Mouse (Mus musculus) kidney, adult 9 months (tissue): ENCODE measurements around the gene Fstl4.
"Not testable (repeated sequence)": the region's sequence is repeated elsewhere in the genome, so short reads cannot be mapped to it uniquely, and the experiment has no call there.

Experiments
- DNase-seq: peaks from one replicate; pipeline ENCODE4 v3.0.0; 2022

The Fstl4 gene

DNA sequence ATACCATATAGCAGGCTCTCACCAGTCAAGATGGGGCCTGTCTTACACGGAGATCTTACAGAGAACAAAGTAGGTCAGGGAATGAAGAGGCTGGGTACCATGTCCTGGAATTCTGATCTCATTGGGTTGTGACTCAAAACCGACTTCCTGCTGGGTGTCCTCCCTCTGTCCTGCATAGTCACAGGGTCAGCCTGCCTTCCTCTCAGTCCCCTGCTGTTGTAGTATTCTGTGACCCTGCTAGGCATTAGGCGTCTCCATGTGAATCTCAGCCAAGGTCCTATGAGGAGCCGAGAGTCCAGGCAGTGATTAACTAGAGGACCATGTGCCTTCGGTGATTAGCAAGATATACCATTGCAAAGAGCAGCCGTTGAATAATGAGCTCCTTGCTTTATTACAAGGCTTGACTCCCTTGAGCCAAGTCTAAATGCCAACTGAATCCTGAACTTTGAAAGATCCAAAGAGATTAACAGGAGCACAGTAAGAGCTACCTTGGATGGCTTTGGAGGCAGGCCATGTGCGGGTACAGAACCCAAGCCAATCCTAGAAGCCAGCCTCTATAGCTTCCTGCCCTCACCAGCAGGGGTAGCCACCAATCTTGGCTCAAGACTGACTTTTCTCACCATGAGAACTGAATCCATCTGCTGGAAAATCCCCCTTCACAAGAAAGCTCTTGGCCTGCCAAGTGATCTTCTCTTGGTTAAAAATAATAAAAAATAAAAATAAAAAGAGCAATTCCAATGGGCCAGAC, 264.2 kb downstream of the Fstl4 start:
- DNase-seq, result no peak

DNA sequence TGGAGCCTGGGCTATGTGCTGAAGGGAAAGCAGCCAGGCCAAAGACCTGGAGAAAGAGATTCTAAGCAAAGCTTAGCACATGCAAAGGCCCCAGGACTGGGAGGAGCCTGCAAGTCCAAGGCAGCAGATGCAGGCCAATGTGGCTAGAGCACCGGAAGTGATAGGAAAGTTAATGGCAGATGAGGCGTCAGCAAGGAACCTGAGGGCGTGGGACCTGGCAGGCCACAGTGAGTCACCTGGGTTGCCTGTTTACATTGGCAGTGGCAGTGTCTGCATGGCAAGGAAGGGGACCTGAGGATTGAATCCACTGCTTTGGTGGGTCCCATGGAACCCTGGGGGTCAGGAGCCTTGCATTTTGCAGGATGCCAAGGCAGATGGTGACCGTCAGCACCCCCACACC, 267.3 kb downstream of the Fstl4 start:
- no peak for DNase-seq

GRCm38 (mm10) chr11:53032336-53032735, 267.9 kb downstream of the Fstl4 start:
- DNase-seq, result peak; percentile 79

DNA sequence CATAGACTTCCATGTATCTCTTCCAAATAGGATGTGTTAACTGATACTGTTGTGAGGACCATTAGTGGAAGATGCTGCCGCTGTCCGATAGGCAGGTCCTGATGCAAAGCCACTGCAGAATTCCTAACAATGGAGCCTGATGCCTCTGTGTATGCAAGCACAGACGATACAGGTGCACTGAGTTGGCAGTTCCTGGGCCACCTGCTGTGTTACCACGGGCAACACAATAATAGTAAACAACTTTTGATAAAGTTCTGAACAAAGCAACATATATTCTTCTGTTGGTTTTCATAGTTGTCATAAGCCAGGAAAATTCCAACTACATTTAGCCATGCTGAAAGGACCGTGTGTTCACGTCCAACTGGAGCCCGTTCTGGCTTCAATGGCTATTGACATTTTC, 271.0 kb downstream of the Fstl4 start:
- no peak for DNase-seq

- no peak for DNase-seq
Observed at GRCm38 (mm10) chr11:53046850-53047249, 282.4 kb downstream of the Fstl4 start.

DNA sequence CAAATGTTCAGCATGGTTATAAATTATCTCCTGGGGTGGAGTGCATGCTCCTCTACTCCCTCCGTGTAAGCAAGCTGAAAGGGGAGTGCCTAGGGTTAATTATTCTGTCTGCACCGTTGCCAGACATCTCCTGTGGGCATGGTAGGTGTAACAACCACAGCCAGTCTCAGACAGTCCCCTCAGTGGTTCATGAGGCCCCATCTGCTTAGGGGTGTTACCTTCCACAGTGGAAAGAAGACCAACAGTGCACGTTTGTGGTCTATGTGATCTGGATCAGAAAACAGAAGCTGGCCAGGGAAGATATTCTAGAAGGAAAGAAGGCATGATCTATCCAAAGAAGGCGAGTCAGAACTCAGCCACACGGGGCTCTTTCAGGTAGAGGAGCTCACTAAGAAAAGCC, 289.7 kb downstream of the Fstl4 start:
- peak; percentile 25 for DNase-seq

- no peak for DNase-seq
Observed at GRCm38 (mm10) chr11:53055896-53056295, 291.5 kb downstream of the Fstl4 start.

DNA sequence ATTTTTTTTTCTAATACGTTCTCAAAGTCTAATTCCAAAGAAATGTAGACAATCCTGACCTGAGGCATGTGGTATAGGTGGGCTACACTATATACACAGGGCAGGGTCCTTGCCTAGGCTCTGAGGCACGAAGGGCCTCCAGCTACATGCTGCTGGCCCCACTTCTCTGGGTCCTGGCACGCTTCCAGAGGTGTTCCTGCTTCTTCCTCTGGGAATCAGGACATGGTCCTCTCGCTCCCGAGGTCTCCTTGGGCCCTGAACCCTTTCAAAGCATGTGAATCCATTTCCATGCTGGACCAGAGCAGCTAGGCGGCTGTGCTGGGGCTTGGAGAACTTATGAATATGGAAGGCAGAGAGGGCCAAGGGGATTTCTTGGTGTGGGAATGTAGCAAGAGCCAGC, 292.3 kb downstream of the Fstl4 start:
- DNase-seq, result no peak

DNA sequence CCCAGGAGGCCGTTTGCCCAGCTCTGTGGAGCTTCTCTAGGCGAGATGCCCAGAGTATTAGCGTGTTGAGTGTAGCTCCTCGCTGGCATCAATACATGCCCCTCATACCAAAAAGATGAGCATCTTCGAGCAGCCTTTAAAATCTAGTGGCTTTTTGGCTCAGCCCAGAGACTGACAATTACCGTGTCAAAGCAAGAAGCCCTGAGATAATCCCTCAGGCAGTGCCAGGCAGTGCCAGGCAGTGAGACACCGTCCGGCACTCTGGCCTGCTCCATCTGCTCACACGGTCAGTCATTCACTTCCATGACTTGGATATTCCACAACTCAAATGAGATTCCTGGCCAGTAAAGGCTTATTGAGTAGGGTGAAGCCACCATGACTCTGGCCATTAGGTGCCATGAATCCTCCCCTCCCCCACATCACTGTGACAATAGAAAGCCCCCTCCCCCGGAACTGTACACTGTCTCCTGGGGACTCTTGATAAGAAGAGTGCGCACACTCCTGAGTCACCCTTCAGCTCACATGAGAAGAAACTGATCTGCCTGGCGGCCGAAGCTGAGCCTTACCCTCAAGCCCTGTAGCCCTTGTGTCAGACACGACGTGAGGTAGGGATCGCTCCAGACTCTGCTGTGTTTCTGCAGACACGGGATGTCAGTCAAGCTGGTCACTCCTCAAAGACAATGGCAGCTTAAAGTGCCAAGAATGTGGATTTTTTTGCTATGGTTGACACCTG, 293.6 kb downstream of the Fstl4 start:
- no peak for DNase-seq

DNA sequence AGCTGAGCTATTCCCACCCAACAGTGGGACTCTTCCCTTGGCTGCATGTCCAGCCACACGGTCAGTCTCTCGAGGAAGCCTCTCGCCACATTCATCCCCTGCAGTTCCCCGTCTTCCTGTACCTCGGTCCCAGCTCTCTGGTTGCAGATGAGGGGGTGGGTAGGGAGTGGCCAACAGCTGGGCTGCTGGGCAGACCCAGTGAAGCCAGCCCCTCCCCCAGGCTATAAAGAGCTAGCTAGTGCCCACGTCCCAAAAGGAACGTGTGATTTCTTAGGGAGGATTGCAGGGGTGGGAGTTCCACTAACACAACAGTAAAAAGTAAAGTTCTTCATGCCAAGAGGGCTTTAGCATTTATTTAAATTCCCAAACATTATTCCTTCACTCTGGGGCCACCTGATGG, 294.1 kb downstream of the Fstl4 start:
- no peak for DNase-seq

GRCm38 (mm10) chr11:53067699-53068478, 303.5 kb downstream of the Fstl4 start:
- no peak for DNase-seq

GRCm38 (mm10) chr11:53068479-53069065, 304.1 kb downstream of the Fstl4 start:
- DNase-seq, result no peak

GRCm38 (mm10) chr11:53069751-53070150, 305.3 kb downstream of the Fstl4 start:
- DNase-seq, result no peak

DNA sequence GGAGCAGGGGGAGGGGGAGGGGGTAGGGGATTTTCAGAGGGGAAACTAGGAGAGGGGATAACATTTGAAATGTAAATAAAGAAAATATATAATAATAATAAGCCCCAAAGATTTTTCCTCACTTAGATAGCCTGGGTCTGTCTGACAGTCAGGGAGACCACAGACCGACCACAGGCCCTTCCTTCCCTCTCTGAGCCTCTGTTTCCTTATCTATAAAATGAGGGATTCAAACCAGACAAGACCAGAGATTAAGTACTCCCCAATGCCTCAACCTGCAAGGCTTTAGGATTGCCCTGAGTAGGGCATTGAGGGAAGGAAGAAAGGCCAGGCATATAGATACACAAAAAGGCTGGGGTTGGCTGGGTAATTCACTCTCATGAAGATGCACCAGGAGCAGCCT, 307.2 kb downstream of the Fstl4 start:
- no peak for DNase-seq

- no peak for DNase-seq
Observed at GRCm38 (mm10) chr11:53077641-53078040, 313.2 kb downstream of the Fstl4 start.

DNA sequence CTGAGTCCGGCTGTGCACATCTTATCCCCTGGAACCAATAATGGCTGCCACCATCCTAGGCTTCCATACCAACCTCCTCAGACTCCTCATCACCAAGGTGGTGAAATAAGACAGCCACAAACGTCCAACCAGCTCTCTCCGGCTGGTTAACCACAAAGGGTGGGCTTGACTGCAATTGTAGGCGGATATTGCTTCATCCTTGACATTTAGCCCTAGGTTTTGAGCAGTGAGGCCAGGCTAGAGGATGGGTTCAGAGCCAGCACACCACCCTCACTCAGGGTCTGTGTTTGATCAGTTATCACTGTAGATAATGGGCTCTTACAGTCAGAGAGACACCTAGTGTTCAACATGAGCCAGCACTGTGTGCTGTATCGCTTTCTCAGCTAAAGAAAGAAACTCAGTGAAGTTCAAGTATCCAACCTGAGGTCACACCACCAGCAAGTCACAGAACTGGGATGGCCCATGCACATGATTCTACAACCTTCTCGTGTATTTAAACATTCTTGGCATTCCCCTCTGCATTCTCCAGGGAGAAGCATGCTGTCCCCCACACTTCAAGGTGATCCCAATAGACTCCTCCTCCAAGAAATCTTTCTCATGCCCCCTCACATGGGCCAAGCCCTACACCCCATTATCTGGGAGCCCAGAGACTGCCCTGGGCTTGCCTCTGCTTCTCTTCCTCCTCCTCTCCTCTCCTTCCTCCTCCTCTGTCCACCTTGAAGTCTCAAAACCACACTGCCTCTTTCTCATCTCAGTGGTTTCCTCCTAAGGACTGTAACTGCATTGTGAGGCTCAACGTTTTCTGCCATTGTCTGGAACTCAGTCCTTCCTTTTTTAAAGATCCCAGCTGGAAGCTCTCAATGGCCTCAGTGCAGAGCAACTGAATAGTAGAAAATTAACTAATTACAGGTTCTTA, 314.2 kb downstream of the Fstl4 start:
- no peak for DNase-seq

GRCm38 (mm10) chr11:53081310-53081709, 316.9 kb downstream of the Fstl4 start:
- DNase-seq, result no peak

GRCm38 (mm10) chr11:53085367-53085766, 320.9 kb downstream of the Fstl4 start:
- peak; percentile 30 for DNase-seq

DNA sequence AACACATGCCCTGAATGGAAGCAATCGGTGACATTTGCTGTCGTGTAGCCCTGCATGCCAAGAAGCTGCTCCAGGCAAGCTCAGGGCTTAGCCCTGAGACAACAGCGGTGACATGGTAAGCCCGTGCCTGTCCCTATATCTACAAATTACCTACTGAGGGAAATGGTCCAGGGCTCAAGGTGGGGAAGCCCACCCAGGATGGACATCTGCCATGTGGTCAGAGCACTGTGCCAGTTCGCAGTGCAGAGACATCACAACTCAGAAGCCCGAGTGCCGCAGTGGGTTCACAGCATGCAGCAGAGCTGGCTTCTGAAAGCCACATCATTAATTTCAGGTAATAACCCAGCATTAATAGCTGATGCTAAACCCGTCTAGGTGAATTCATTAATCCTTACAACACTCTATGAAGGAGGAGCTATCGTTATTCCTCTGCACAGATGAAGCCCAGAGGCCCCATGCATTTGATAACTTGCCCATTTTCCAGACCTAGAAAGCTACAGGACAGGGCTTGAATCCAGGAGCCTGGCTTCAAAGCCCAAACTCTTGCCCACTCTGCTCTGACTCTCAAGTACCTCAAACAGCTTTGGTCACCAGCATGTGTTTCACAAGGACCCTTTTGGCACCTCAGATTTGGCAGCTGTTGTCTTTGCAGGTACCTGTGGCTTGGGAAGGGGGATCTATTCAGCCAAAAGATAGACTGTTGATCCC, 321.6 kb downstream of the Fstl4 start:
- DNase-seq, result no peak

- not testable (repeated sequence) for DNase-seq
Observed at GRCm38 (mm10) chr11:53087896-53088295, 323.5 kb downstream of the Fstl4 start.

- no peak for DNase-seq
Observed at GRCm38 (mm10) chr11:53091596-53091995, 327.2 kb downstream of the Fstl4 start.

DNA sequence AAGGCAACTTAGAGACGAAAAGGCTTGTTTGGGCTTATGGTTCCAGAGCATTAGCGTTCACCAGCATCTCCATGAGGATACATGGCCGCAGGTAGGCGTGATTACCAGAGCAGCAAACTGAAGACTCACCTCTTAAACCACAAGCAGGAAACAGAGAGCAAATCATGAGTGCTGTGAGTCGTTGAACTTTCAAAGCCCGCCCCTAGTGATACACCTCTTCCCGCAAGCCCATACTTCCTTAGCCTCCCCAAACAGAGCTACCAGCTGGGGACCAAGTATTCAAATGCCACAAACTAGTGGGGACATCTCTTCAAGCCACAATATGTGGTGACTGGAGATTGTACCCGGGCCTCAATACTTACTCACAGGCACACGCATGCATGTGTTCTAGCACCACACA, 332.4 kb downstream of the Fstl4 start:
- no peak for DNase-seq
